Mouse (Mus musculus): ENCODE data around the gene Pebp1.

- no peak for TF ChIP-seq USF1 (IDR thresholded peaks at IDR 0.05; ENCODE audit: low read depth)
- no peak for TF ChIP-seq MAX (IDR thresholded peaks at IDR 0.05)
Measured at GRCm38 (mm10) chr5:117318741-117319629, 31.6 kb upstream of the Pebp1 start, which contains the start of gene Vsig10.
